17 mouse cellular contexts compared by ENCODE assay signal in genomic region chr7:74929142-74929829, GRCm38 (mm10).
DNase-seq lines count a peak whose midpoint lies in the region; ATAC-seq and TF ChIP-seq lines count a peak whose summit lies in the region.
"Had no signal": no experiment of that assay in that cellular context is flagged by ENCODE, and none has a peak within 500 bp of the region (broad histone marks: within the 10 kb centered on the region; RNA-seq: fewer than 3 reads in every experiment).

No protein-coding gene starts in this region.

- H3K36me3 ChIP-seq in midbrain, embryonic 12.5 days = no peaks in the 10 kb centered on the region
- no peaks in the 10 kb centered on the region for H3K36me3 ChIP-seq in midbrain, embryonic 16.5 days (ENCODE audit: control insufficient read depth, insufficient read depth, low read length)
- H3K36me3 ChIP-seq in forebrain, postnatal 0 days (ENCODE audit: insufficient read depth) = no peaks in the 10 kb centered on the region
- H3K36me3 ChIP-seq: heart, embryonic 12.5 days; intestine, embryonic 15.5 days; stomach, embryonic 15.5 days had no signal

- intact Hi-C loops in left cerebral cortex, adult 2 months (cut with DNase I) = no loop called here

- no peak overlapping the region for H3K4me2 ChIP-seq in midbrain, embryonic 12.5 days (replicated peaks)
- H3K4me2 ChIP-seq in midbrain, embryonic 16.5 days (ENCODE audit: low read length) = no peak overlapping the region
- H3K4me2 ChIP-seq in forebrain, postnatal 0 days (ENCODE audit: low read depth) = no peak overlapping the region
- H3K4me2 ChIP-seq: heart, embryonic 12.5 days; intestine, embryonic 15.5 days; stomach, embryonic 15.5 days had no signal

- peaks cover 12% of the 10 kb centered on the region for H3K4me1 ChIP-seq in midbrain, embryonic 12.5 days
- peaks cover 2% of the 10 kb centered on the region; the same call in 1 of the 2 replicates for H3K4me1 ChIP-seq in midbrain, embryonic 16.5 days (ENCODE audit: control insufficient read depth, insufficient read depth, low read length)
- H3K4me1 ChIP-seq in forebrain, postnatal 0 days (ENCODE audit: insufficient read depth) = no peaks in the 10 kb centered on the region
- H3K4me1 ChIP-seq: intestine, embryonic 15.5 days; stomach, embryonic 15.5 days had no signal

- no peak for ATAC-seq in midbrain, embryonic 12.5 days (ENCODE audit: low FRiP score, low read depth)
- ATAC-seq in midbrain, embryonic 16.5 days = no peak
- peak; percentile 59 for ATAC-seq in erythroid progenitor cell, adult 5-6 weeks (replicated peaks; ENCODE audit: low FRiP score, poor library complexity, severe bottlenecking)
- peak; percentile 66; the same call in 1 of the 2 replicates for ATAC-seq in forebrain, postnatal 0 days
- ATAC-seq in megakaryocyte-erythroid progenitor cell, adult 5-6 weeks (replicated peaks; ENCODE audit: low FRiP score, low TSS enrichment, poor library complexity, severe bottlenecking) = peak; percentile 64
- ATAC-seq: intestine, embryonic 15.5 days; Patski had no signal

- no peaks in the 10 kb centered on the region for H3K27me3 ChIP-seq in midbrain, embryonic 12.5 days
- H3K27me3 ChIP-seq in midbrain, embryonic 16.5 days (ENCODE audit: control insufficient read depth, insufficient read depth, low read depth, low read length) = no peaks in the 10 kb centered on the region
- no peaks in the 10 kb centered on the region for H3K27me3 ChIP-seq in forebrain, postnatal 0 days (ENCODE audit: insufficient read depth, low read length)
- H3K27me3 ChIP-seq: heart, embryonic 12.5 days; intestine, embryonic 15.5 days; Patski; stomach, embryonic 15.5 days had no signal

- H3K4me3 ChIP-seq in midbrain, embryonic 12.5 days = no peak overlapping the region
- H3K4me3 ChIP-seq in midbrain, embryonic 16.5 days (ENCODE audit: low read depth, low read length) = no peak overlapping the region
- H3K4me3 ChIP-seq in forebrain, postnatal 0 days (ENCODE audit: low read depth, low read length) = no peak overlapping the region
- H3K4me3 ChIP-seq in left cerebral cortex, adult 2 months = no peak overlapping the region
- H3K4me3 ChIP-seq: heart, embryonic 12.5 days; intestine, embryonic 15.5 days; stomach, embryonic 15.5 days had no signal

- H3K27ac ChIP-seq in midbrain, embryonic 12.5 days (replicated peaks) = 0 out of 2 replicates have a peak overlapping the region, but pooled peaks have one; percentile 10
- no peak overlapping the region for H3K27ac ChIP-seq in midbrain, embryonic 16.5 days (ENCODE audit: low read length)
- H3K27ac ChIP-seq in forebrain, postnatal 0 days (ENCODE audit: low read depth, low read length) = no peak overlapping the region
- H3K27ac ChIP-seq in left cerebral cortex, adult 2 months = no peak overlapping the region
- H3K27ac ChIP-seq: intestine, embryonic 15.5 days; kidney, postnatal 0 days; stomach, embryonic 15.5 days had no signal

- no peak for TF ChIP-seq CTCF in forebrain, postnatal 0 days (IDR thresholded peaks at IDR 0.05; ENCODE audit: low read depth)
- TF ChIP-seq CTCF in left cerebral cortex, adult 2 months (IDR thresholded peaks at IDR 0.05) = no peak

- no peak for DNase-seq in forebrain, postnatal 0 days
- DNase-seq in spleen, postnatal 14 days (ENCODE audit: low spot score in 2 of 2) = no peak
- DNase-seq in left cerebral cortex, adult 2 months (ENCODE audit: extremely low spot score in 1 of 2, low spot score in 2 of 2) = no peak
- DNase-seq in urinary bladder, adult 2 months (ENCODE audit: low spot score) = no peak
- DNase-seq: cerebellum, postnatal 10 days; left cerebral cortex, postnatal 4 days; lung, postnatal 14 days; thymus, postnatal 36 days had no signal

- 44% methylated on average over 8 of the region's 8 CpGs for WGBS in midbrain, embryonic 12.5 days
- 32% methylated on average over 8 of the region's 8 CpGs for WGBS in midbrain, embryonic 16.5 days
- 27% methylated on average over 8 of the region's 8 CpGs for WGBS in forebrain, postnatal 0 days

- H3K9ac ChIP-seq in midbrain, embryonic 12.5 days (replicated peaks) = no peak overlapping the region
- no peak overlapping the region for H3K9ac ChIP-seq in midbrain, embryonic 16.5 days (ENCODE audit: low read depth, low read length)
- H3K9ac ChIP-seq in forebrain, postnatal 0 days = no peak overlapping the region
- H3K9ac ChIP-seq: heart, embryonic 12.5 days; intestine, embryonic 15.5 days; stomach, embryonic 15.5 days had no signal

- H3K9me3 ChIP-seq in midbrain, embryonic 12.5 days = no peaks in the 10 kb centered on the region
- H3K9me3 ChIP-seq in midbrain, embryonic 16.5 days (replicated peaks; ENCODE audit: control insufficient read depth, low read length, poor library complexity, severe bottlenecking) = no peaks in the 10 kb centered on the region
- no peaks in the 10 kb centered on the region for H3K9me3 ChIP-seq in forebrain, postnatal 0 days (ENCODE audit: low read length)
- H3K9me3 ChIP-seq: heart, embryonic 12.5 days; intestine, embryonic 15.5 days; stomach, embryonic 15.5 days had no signal

Comparison
In these comparisons a context has a peak if more than half of its experiments do, and no peak if none do; other contexts are left out.
1. ATAC-seq: peak in erythroid progenitor cell, adult 5-6 weeks (single experiment), forebrain, postnatal 0 days (single experiment) and megakaryocyte-erythroid progenitor cell, adult 5-6 weeks (single experiment); none in midbrain, embryonic 12.5 days (single experiment) and midbrain, embryonic 16.5 days (single experiment).